Mouse (Mus musculus) fibroblast of lung, adult 2 months (primary cell): ENCODE data around the gene Hacd2.

Source experiments
- DNase-seq: peaks from one replicate; pipeline ENCODE4 v3.0.0-alpha.2; 2011; ENCODE audit warnings: low read depth

Hacd2 gene

GRCm38 (mm10) chr16:35055194-35055506 is 32.9 kb downstream of the Hacd2 start:
- no peak for DNase-seq

GRCm38 (mm10) chr16:35055861-35056260 is 33.6 kb downstream of the Hacd2 start:
- no peak for DNase-seq

- DNase-seq: no peak
Measured at GRCm38 (mm10) chr16:35056306-35056705, 34.1 kb downstream of the Hacd2 start.

GRCm38 (mm10) chr16:35056786-35057185 is 34.6 kb downstream of the Hacd2 start:
- no peak for DNase-seq

- no peak for DNase-seq
Measured at GRCm38 (mm10) chr16:35061017-35061416, 38.8 kb downstream of the Hacd2 start.

GRCm38 (mm10) chr16:35065724-35066123 is 43.5 kb downstream of the Hacd2 start:
- no peak for DNase-seq

- DNase-seq: no peak
Measured at GRCm38 (mm10) chr16:35067095-35067494, 44.9 kb downstream of the Hacd2 start.

- no peak for DNase-seq
Measured at GRCm38 (mm10) chr16:35067631-35068030, 45.4 kb downstream of the Hacd2 start.

- DNase-seq: no peak
Measured at GRCm38 (mm10) chr16:35068886-35069285, 46.7 kb downstream of the Hacd2 start.

- no peak for DNase-seq
Measured at GRCm38 (mm10) chr16:35074436-35074835, 52.2 kb downstream of the Hacd2 start.

- DNase-seq: no peak
Measured at GRCm38 (mm10) chr16:35075643-35076042, 53.4 kb downstream of the Hacd2 start.

- no peak for DNase-seq
Measured at GRCm38 (mm10) chr16:35093500-35093899, 71.3 kb downstream of the Hacd2 start.

GRCm38 (mm10) chr16:35097870-35098530 is 75.8 kb downstream of the Hacd2 start:
- DNase-seq: no peak

GRCm38 (mm10) chr16:35101751-35102420 is 79.7 kb downstream of the Hacd2 start:
- DNase-seq: no peak

- DNase-seq: no peak
Measured at GRCm38 (mm10) chr16:35102866-35103620, 80.8 kb downstream of the Hacd2 start.

GRCm38 (mm10) chr16:35107985-35108384 is 85.8 kb downstream of the Hacd2 start:
- DNase-seq: no peak

- DNase-seq: no peak
Measured at GRCm38 (mm10) chr16:35109156-35109555, 86.9 kb downstream of the Hacd2 start.

GRCm38 (mm10) chr16:35109656-35110291 is 87.5 kb downstream of the Hacd2 start:
- no peak for DNase-seq

- DNase-seq: peak; percentile 63
Measured at GRCm38 (mm10) chr16:35110410-35111142, 88.3 kb downstream of the Hacd2 start.

GRCm38 (mm10) chr16:35111143-35111620 is 89.0 kb downstream of the Hacd2 start:
- DNase-seq: no peak

GRCm38 (mm10) chr16:35113496-35113895 is 91.3 kb downstream of the Hacd2 start:
- DNase-seq: no peak
